ENCODE assay signal across 11 mouse cellular contexts in the genomic region with DNA sequence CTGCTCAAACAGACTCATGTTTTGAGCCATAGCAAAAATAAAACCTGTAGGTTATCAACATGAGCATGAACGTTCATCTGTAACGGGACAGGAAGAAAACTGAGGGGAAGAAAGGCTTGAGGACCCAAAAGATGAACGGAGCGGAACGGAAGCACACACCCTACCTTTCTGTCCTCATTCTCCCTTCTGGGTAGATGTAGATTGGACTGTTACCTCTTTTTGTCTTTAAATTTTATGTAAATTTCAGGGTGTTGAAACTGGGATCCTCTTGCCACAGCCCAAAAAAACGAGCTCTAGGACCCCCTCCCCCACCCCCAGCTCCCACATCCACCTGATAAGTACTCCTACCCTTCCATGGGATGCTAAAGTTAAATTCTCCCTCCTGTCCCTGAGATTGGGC.
DNase-seq lines count a peak whose midpoint lies in the region; ATAC-seq and TF ChIP-seq lines count a peak whose summit lies in the region.
"Had no signal": no experiment of that assay in that cellular context is flagged by ENCODE, and none has a peak within 500 bp of the region (broad histone marks: within the 10 kb centered on the region; RNA-seq: fewer than 3 reads in every experiment).

No protein-coding gene starts in this region.

- H3K4me3 ChIP-seq in hindbrain, embryonic 10.5 days: peak overlapping the region; percentile 41
- no peak overlapping the region for H3K4me3 ChIP-seq in hindbrain, postnatal 0 days (ENCODE audit: low read length)
- H3K4me3 ChIP-seq in E14TG2a.4 (replicated peaks; ENCODE audit: low read length): peak overlapping the region; percentile 66
- no peak overlapping the region for H3K4me3 ChIP-seq in embryonic facial prominence, embryonic 12.5 days
- H3K4me3 ChIP-seq in forebrain, postnatal 0 days (ENCODE audit: low read depth, low read length): peak overlapping the region; percentile 14; the same call in 1 of the 2 replicates
- H3K4me3 ChIP-seq: heart, embryonic 15.5 days had no signal

- H3K9me3 ChIP-seq in hindbrain, embryonic 10.5 days: 0 out of 2 replicates have a peak, but pooled peaks cover 9% of the 10 kb centered on the region
- H3K9me3 ChIP-seq in hindbrain, postnatal 0 days (ENCODE audit: low read length): no peaks in the 10 kb centered on the region
- peaks cover 9% of the 10 kb centered on the region for H3K9me3 ChIP-seq in E14TG2a.4 (ENCODE audit: low read length)
- no peaks in the 10 kb centered on the region for H3K9me3 ChIP-seq in embryonic facial prominence, embryonic 12.5 days
- no peaks in the 10 kb centered on the region for H3K9me3 ChIP-seq in forebrain, postnatal 0 days (ENCODE audit: low read length)
- H3K9me3 ChIP-seq: heart, embryonic 15.5 days had no signal

- H3K4me2 ChIP-seq in hindbrain, postnatal 0 days (ENCODE audit: low read depth, low read length): no peak overlapping the region; the same call in 1 of the 2 replicates
- H3K4me2 ChIP-seq in embryonic facial prominence, embryonic 12.5 days (replicated peaks): peak overlapping the region; percentile 37; the same call in 1 of the 2 replicates
- H3K4me2 ChIP-seq in forebrain, postnatal 0 days (ENCODE audit: low read depth): peak overlapping the region; percentile 37

- H3K27me3 ChIP-seq in hindbrain, embryonic 10.5 days (ENCODE audit: insufficient read depth, poor library complexity, severe bottlenecking): no peaks in the 10 kb centered on the region
- H3K27me3 ChIP-seq in hindbrain, postnatal 0 days (ENCODE audit: insufficient read depth, low read length): no peaks in the 10 kb centered on the region
- no peaks in the 10 kb centered on the region for H3K27me3 ChIP-seq in E14TG2a.4 (ENCODE audit: insufficient read depth, low read length)
- no peaks in the 10 kb centered on the region for H3K27me3 ChIP-seq in embryonic facial prominence, embryonic 12.5 days
- no peaks in the 10 kb centered on the region for H3K27me3 ChIP-seq in forebrain, postnatal 0 days (ENCODE audit: insufficient read depth, low read length)
- H3K27me3 ChIP-seq: heart, embryonic 15.5 days had no signal

- H3K36me3 ChIP-seq in hindbrain, embryonic 10.5 days: no peaks in the 10 kb centered on the region
- H3K36me3 ChIP-seq in hindbrain, postnatal 0 days (ENCODE audit: insufficient read depth, low read length): no peaks in the 10 kb centered on the region
- no peaks in the 10 kb centered on the region for H3K36me3 ChIP-seq in E14TG2a.4 (ENCODE audit: insufficient read depth, low read length)
- no peaks in the 10 kb centered on the region for H3K36me3 ChIP-seq in embryonic facial prominence, embryonic 12.5 days
- H3K36me3 ChIP-seq in forebrain, postnatal 0 days (ENCODE audit: insufficient read depth): no peaks in the 10 kb centered on the region
- H3K36me3 ChIP-seq: heart, embryonic 15.5 days had no signal

- no peak for TF ChIP-seq CTCF in hindbrain, postnatal 0 days (IDR thresholded peaks at IDR 0.05; ENCODE audit: low read depth)
- no peak for TF ChIP-seq CTCF in E14TG2a.4 (conservative IDR thresholded peaks at IDR 0.05; ENCODE audit: low read length)
- TF ChIP-seq CTCF in forebrain, postnatal 0 days (IDR thresholded peaks at IDR 0.05; ENCODE audit: low read depth): no peak

- H3K27ac ChIP-seq in hindbrain, embryonic 10.5 days: no peak overlapping the region
- H3K27ac ChIP-seq in hindbrain, postnatal 0 days: no peak overlapping the region
- no peak overlapping the region for H3K27ac ChIP-seq in embryonic facial prominence, embryonic 12.5 days
- no peak overlapping the region for H3K27ac ChIP-seq in forebrain, postnatal 0 days (ENCODE audit: low read depth, low read length)
- H3K27ac ChIP-seq: heart, embryonic 15.5 days had no signal

- ATAC-seq in hindbrain, postnatal 0 days: no peak
- no peak for ATAC-seq in embryonic facial prominence, embryonic 12.5 days (ENCODE audit: insufficient number of reproducible peaks, insufficient read depth, low FRiP score, low TSS enrichment)
- no peak for ATAC-seq in forebrain, postnatal 0 days
- no peak for ATAC-seq in monocyte, adult 5-6 weeks (replicated peaks; ENCODE audit: insufficient number of reproducible peaks, low FRiP score, low TSS enrichment, poor library complexity, severe bottlenecking)

- WGBS in hindbrain, embryonic 10.5 days: 60% methylated on average over 6 of the region's 6 CpGs
- 61% methylated on average over 6 of the region's 6 CpGs for WGBS in hindbrain, postnatal 0 days
- 57% methylated on average over 6 of the region's 6 CpGs for WGBS in embryonic facial prominence, embryonic 12.5 days
- WGBS in forebrain, postnatal 0 days: 28% methylated on average over 6 of the region's 6 CpGs

- DNase-seq in hindbrain, embryonic 10.5 days (ENCODE audit: low spot score): no peak
- DNase-seq in hindbrain, postnatal 0 days (ENCODE audit: low spot score): no peak
- DNase-seq in forebrain, postnatal 0 days: no peak
- DNase-seq in cerebellum, adult 9-11 months: no peak
- DNase-seq in adrenal gland, postnatal 14 days: no peak
- DNase-seq: kidney, adult 11 months; lung, postnatal 4 days had no signal

- H3K4me1 ChIP-seq in hindbrain, embryonic 10.5 days (replicated peaks): peaks cover 19% of the 10 kb centered on the region
- 0 out of 2 replicates have a peak, but pooled peaks cover 4% of the 10 kb centered on the region for H3K4me1 ChIP-seq in hindbrain, postnatal 0 days (ENCODE audit: insufficient read depth, low read length)
- peaks cover 54% of the 10 kb centered on the region for H3K4me1 ChIP-seq in E14TG2a.4 (replicated peaks; ENCODE audit: low read depth, low read length)
- H3K4me1 ChIP-seq in embryonic facial prominence, embryonic 12.5 days: peaks cover 6% of the 10 kb centered on the region; the same call in 1 of the 2 replicates
- no peaks in the 10 kb centered on the region for H3K4me1 ChIP-seq in forebrain, postnatal 0 days (ENCODE audit: insufficient read depth)

- H3K9ac ChIP-seq in hindbrain, postnatal 0 days (replicated peaks; ENCODE audit: low read length): no peak overlapping the region
- no peak overlapping the region for H3K9ac ChIP-seq in embryonic facial prominence, embryonic 12.5 days
- no peak overlapping the region; the same call in 1 of the 2 replicates for H3K9ac ChIP-seq in forebrain, postnatal 0 days

Comparison
In these comparisons a context has a peak if more than half of its experiments do, and no peak if none do; other contexts are left out.
1. H3K4me3 ChIP-seq: peak in hindbrain, embryonic 10.5 days (single experiment), E14TG2a.4 (single experiment) and forebrain, postnatal 0 days (single experiment); none in hindbrain, postnatal 0 days (single experiment) and embryonic facial prominence, embryonic 12.5 days (single experiment).